Mouse (Mus musculus) CH12.LX (cell line): ENCODE measurements at regions not wholly inside any gene's neighbourhood (a gene's known extent, or its start where the extent isn't known, plus 50 kb on each side); places are given as distances from the start of the nearest gene placed in this dataset.

Experiments used
- DNase-seq: peaks from one replicate; pipeline ENCODE4 v3.0.0-alpha.2; 2013; ENCODE audit errors: extremely low read depth
- H3K27ac ChIP-seq: 2 replicates; pipeline ENCODE4 v1.5.1; 2012; ENCODE audit warnings: low read depth, mild to moderate bottlenecking, control low read depth, moderate library complexity; ENCODE audit not compliant: insufficient read depth
- H3K27me3 ChIP-seq: replicated peaks from 2 replicates; pipeline ENCODE3; 2012; ENCODE audit warnings: inconsistent platforms
- H3K36me3 ChIP-seq, 2 experiments: replicated peaks in 1 of 2; 2 replicates each; pipeline versions ENCODE3 to v1.6.1; 2012; ENCODE audit warnings: inconsistent platforms in 1 of 2, low read length in 1 of 2, mild to moderate bottlenecking in 1 of 2, mixed read lengths in 1 of 2, moderate library complexity in 1 of 2; ENCODE audit not compliant: control insufficient read depth in 1 of 2, insufficient read depth in 1 of 2
- H3K4me1 ChIP-seq, 2 experiments: 2 replicates each; pipeline ENCODE4 v1.6.1; 2012; ENCODE audit warnings: inconsistent platforms in 1 of 2, moderate library complexity in 1 of 2; ENCODE audit not compliant: insufficient read depth in 2 of 2, control insufficient read depth in 1 of 2
- H3K4me2 ChIP-seq: 2 replicates; pipeline ENCODE4 v1.6.1; 2012; ENCODE audit warnings: low read depth, mild to moderate bottlenecking, control low read depth; ENCODE audit not compliant: poor library complexity, insufficient read depth, severe bottlenecking
- H3K4me3 ChIP-seq, 3 experiments: fragments of 150-350 bp in 1 of 3; sonication (generic) in 1 of 3; replicated peaks in 1 of 3; 2 replicates each; pipeline versions ENCODE3 to v1.5.1; 2011 to 2012; ENCODE audit warnings: low read depth in 2 of 3, low read length in 2 of 3, mild to moderate bottlenecking in 2 of 3, moderate library complexity in 2 of 3, control low read depth in 1 of 3, improper control_type of control experiment in 1 of 3, inconsistent platforms in 1 of 3, mixed read lengths in 1 of 3; ENCODE audit not compliant: poor library complexity in 1 of 3
- H3K79me2 ChIP-seq: replicated peaks from 2 replicates; pipeline ENCODE4 v1.6.1; 2012; ENCODE audit warnings: mild to moderate bottlenecking, moderate library complexity; ENCODE audit not compliant: control insufficient read depth, poor library complexity, insufficient read depth, severe bottlenecking; ENCODE audit errors: extremely low read depth
- H3K9ac ChIP-seq: 2 replicates; pipeline ENCODE4 v1.6.1; 2012; ENCODE audit warnings: low read depth, mild to moderate bottlenecking, control low read depth, moderate library complexity; ENCODE audit not compliant: insufficient read depth
- H3K9me3 ChIP-seq: replicated peaks from 2 replicates; pipeline ENCODE3; 2012; ENCODE audit warnings: low read length, inconsistent platforms, mixed read lengths
- CHD1 ChIP-seq: IDR thresholded peaks from 2 replicates; pipeline ENCODE4 v1.6.1; 2012; ENCODE audit warnings: low read depth, low read length, improper control_type of control experiment, inconsistent platforms
- CTCF ChIP-seq, 2 experiments: IDR thresholded peaks in 1 of 2; conservative IDR thresholded peaks in 1 of 2; 2 replicates each; pipeline ENCODE4 v1.5.1; 2011 to 2012; ENCODE audit warnings: low read depth in 2 of 2, low read length in 2 of 2, improper control_type of control experiment in 1 of 2, inconsistent platforms in 1 of 2, mild to moderate bottlenecking in 1 of 2, moderate library complexity in 1 of 2
- ELF1 ChIP-seq: IDR thresholded peaks from 2 replicates; pipeline ENCODE4 v1.6.1; 2014; ENCODE audit warnings: low read depth, mild to moderate bottlenecking, inconsistent platforms, low read length, improper control_type of control experiment
- EP300 ChIP-seq: IDR thresholded peaks from 2 replicates; pipeline ENCODE4 v1.6.1; 2011; ENCODE audit warnings: low read length, improper control_type of control experiment
- ETS1 ChIP-seq: conservative IDR thresholded peaks from 2 replicates; pipeline ENCODE4 v1.6.1; 2012; ENCODE audit warnings: low read depth, mild to moderate bottlenecking, inconsistent platforms, low read length, improper control_type of control experiment, moderate library complexity
- GABPA ChIP-seq: IDR thresholded peaks from 2 replicates; pipeline ENCODE4 v1.6.1; 2012; ENCODE audit warnings: low read depth, low read length, improper control_type of control experiment, inconsistent platforms; ENCODE audit not compliant: insufficient replicate concordance
- HCFC1 ChIP-seq: IDR thresholded peaks from 2 replicates; pipeline ENCODE4 v1.6.1; 2012; ENCODE audit warnings: low read depth, mild to moderate bottlenecking, inconsistent platforms, low read length, improper control_type of control experiment
- IRF4 ChIP-seq: IDR thresholded peaks from 2 replicates; pipeline ENCODE4 v1.6.1; 2014; ENCODE audit warnings: low read depth, mild to moderate bottlenecking, inconsistent platforms, low read length, improper control_type of control experiment
- JUN ChIP-seq: IDR thresholded peaks from 2 replicates; pipeline ENCODE4 v1.6.1; 2011; ENCODE audit warnings: low read depth, mild to moderate bottlenecking, low read length, improper control_type of control experiment, moderate library complexity; ENCODE audit not compliant: insufficient read depth
- JUND ChIP-seq: conservative IDR thresholded peaks from 2 replicates; pipeline ENCODE4 v1.6.1; 2011; ENCODE audit warnings: low read depth, low read length, improper control_type of control experiment
- KAT2A ChIP-seq: IDR thresholded peaks from 2 replicates; pipeline ENCODE4 v1.6.1; 2012; ENCODE audit warnings: low read length, improper control_type of control experiment, inconsistent platforms; ENCODE audit not compliant: insufficient replicate concordance
- MAX ChIP-seq: IDR thresholded peaks from 2 replicates; pipeline ENCODE4 v1.6.1; 2011; ENCODE audit warnings: low read length, improper control_type of control experiment
- MAZ ChIP-seq: IDR thresholded peaks from 2 replicates; pipeline ENCODE4 v1.6.1; 2012; ENCODE audit warnings: low read depth, mild to moderate bottlenecking, inconsistent platforms, low read length, improper control_type of control experiment, moderate library complexity
- MEF2A ChIP-seq: IDR thresholded peaks from 2 replicates; pipeline ENCODE4 v1.6.1; 2014; ENCODE audit warnings: low read depth, mild to moderate bottlenecking, inconsistent platforms, low read length, improper control_type of control experiment, borderline replicate concordance
- NRF1 ChIP-seq: IDR thresholded peaks from 2 replicates; pipeline ENCODE4 v1.6.1; 2014; ENCODE audit warnings: low read depth, mild to moderate bottlenecking, inconsistent platforms, low read length, improper control_type of control experiment, moderate library complexity
- POLR2A ChIP-seq: IDR thresholded peaks from 2 replicates; pipeline ENCODE4 v1.6.1; 2011; ENCODE audit warnings: low read depth, mild to moderate bottlenecking, improper control_type of control experiment, low read length
- POLR2AphosphoS2 ChIP-seq: IDR thresholded peaks from 2 replicates; pipeline ENCODE4 v1.6.1; 2011; ENCODE audit warnings: low read depth, low read length, improper control_type of control experiment
- RAD21 ChIP-seq: IDR thresholded peaks from 2 replicates; pipeline ENCODE4 v1.6.1; 2011; ENCODE audit warnings: low read depth, mild to moderate bottlenecking, low read length, improper control_type of control experiment, moderate library complexity
- SIN3A ChIP-seq: IDR thresholded peaks from 2 replicates; pipeline ENCODE4 v1.6.1; 2012; ENCODE audit warnings: low read length, improper control_type of control experiment, inconsistent platforms
- SMC3 ChIP-seq: IDR thresholded peaks from 2 replicates; pipeline ENCODE4 v1.6.1; 2011; ENCODE audit warnings: low read depth, low read length, improper control_type of control experiment
- TBP ChIP-seq: conservative IDR thresholded peaks from 2 replicates; pipeline ENCODE4 v1.6.1; 2011; ENCODE audit warnings: low read depth, low read length, improper control_type of control experiment
- USF1 ChIP-seq: IDR thresholded peaks from 2 replicates; pipeline ENCODE4 v1.6.1; 2014; ENCODE audit warnings: low read depth, mild to moderate bottlenecking, inconsistent platforms, low read length, improper control_type of control experiment
- USF2 ChIP-seq: conservative IDR thresholded peaks from 2 replicates; pipeline ENCODE4 v1.6.1; 2011; ENCODE audit warnings: low read depth, low read length, improper control_type of control experiment
- ZC3H11A ChIP-seq: IDR thresholded peaks from 2 replicates; pipeline ENCODE4 v1.6.1; 2012; ENCODE audit warnings: low read depth, mild to moderate bottlenecking, inconsistent platforms, low read length, improper control_type of control experiment
- ZKSCAN1 ChIP-seq: IDR thresholded peaks from 2 replicates; pipeline ENCODE4 v1.6.1; 2012; ENCODE audit warnings: low read depth, inconsistent platforms, low read length, improper control_type of control experiment, borderline replicate concordance
- ZMIZ1 ChIP-seq: IDR thresholded peaks from 2 replicates; pipeline ENCODE4 v1.6.1; 2012; ENCODE audit warnings: low read depth, mild to moderate bottlenecking, inconsistent platforms, low read length, improper control_type of control experiment
- ZNF384 ChIP-seq: IDR thresholded peaks from 2 replicates; pipeline ENCODE4 v1.6.1; 2012; ENCODE audit warnings: low read depth, low read length, improper control_type of control experiment, inconsistent platforms
- dilution Hi-C: fragments of 300-500 bp; cut with MboI; formaldehyde crosslinking; loops from 2 replicates; pipeline ENCODE4 v1.14.3; 2020; ENCODE audit warnings: low sequenced_read_pairs; ENCODE audit not compliant: extremely low pct_unique_long_range_greater_than_20kb, extremely low pct_ligation_motif_present
- in situ Hi-C: fragments of 300-500 bp; cut with MboI; formaldehyde crosslinking; loops from 3 replicates; pipeline ENCODE4 v1.14.3; 2019; ENCODE audit warnings: low sequenced_read_pairs, low pct_ligation_motif_present, low pct_unique_long_range_greater_than_20kb, mixed read lengths

GRCm38 (mm10) chr4:153727896-153728422 lies 229.1 kb upstream of the A430005L14Rik start:
- Histone ChIP-seq H3K4me2 (no peak overlapping the region), H3K79me2 (no peaks in the 10 kb centered on the region), H3K4me3 (no peak overlapping the region), H3K27me3 (no peaks in the 10 kb centered on the region), H3K4me1 (no peaks in the 10 kb centered on the region)
- no peak for DNase-seq
- in situ Hi-C loops = no loop called here
- TF ChIP-seq RAD21 (no peak), POLR2A (no peak), NRF1 (no peak), SIN3A (no peak), GABPA (no peak), ELF1 (no peak), CTCF (conservative IDR thresholded peaks at IDR 0.05 in 1 of 2, IDR thresholded peaks at IDR 0.05 in 1 of 2; ENCODE audit: low read depth in 2 of 2, low read length in 2 of 2) (no peak), ZMIZ1 (no peak), MEF2A (no peak), USF1 (no peak), KAT2A (no peak), IRF4 (no peak), TBP (no peak), ZKSCAN1 (no peak), ETS1 (no peak), MAZ (no peak), ZC3H11A (no peak)
- TF ChIP-seq, all 38 proteins: peak for 0
- Histone ChIP-seq H3K36me3 (no peaks in the 10 kb centered on the region), H3K9me3 (peaks cover 90% of the 10 kb centered on the region), H3K27ac (no peak overlapping the region), H3K9ac (no peak overlapping the region)
- dilution Hi-C loops = no loop called here

- TF ChIP-seq RAD21 = no peak
- no peak for TF ChIP-seq HCFC1
- no peak for TF ChIP-seq IRF4
- TF ChIP-seq CHD1 = no peak
- TF ChIP-seq EP300 = no peak
- TF ChIP-seq JUND = no peak
- no peak for TF ChIP-seq POLR2AphosphoS2
- no peak for TF ChIP-seq ZKSCAN1
- no peak for TF ChIP-seq MAX
- no peak for TF ChIP-seq MAZ
- TF ChIP-seq ZNF384 = no peak
- no peak for TF ChIP-seq USF2
- no peak for TF ChIP-seq JUN
- no peak for TF ChIP-seq TBP
- no peak for TF ChIP-seq USF1
- no peak for TF ChIP-seq CTCF (conservative IDR thresholded peaks at IDR 0.05 in 1 of 2, IDR thresholded peaks at IDR 0.05 in 1 of 2; ENCODE audit: low read depth in 2 of 2, low read length in 2 of 2)
- TF ChIP-seq SMC3 = no peak
- DNase-seq = no peak
- dilution Hi-C loops (no loop called here), in situ Hi-C loops (no loop called here)
- H3K36me3 ChIP-seq = no peaks in the 10 kb centered on the region
- H3K9ac ChIP-seq = no peak overlapping the region
- no peak overlapping the region for H3K4me2 ChIP-seq
- H3K27me3 ChIP-seq = no peaks in the 10 kb centered on the region
- H3K79me2 ChIP-seq = no peaks in the 10 kb centered on the region
- peaks cover 56% of the 10 kb centered on the region for H3K9me3 ChIP-seq
- H3K4me1 ChIP-seq = no peaks in the 10 kb centered on the region
- no peak overlapping the region for H3K27ac ChIP-seq
- H3K4me3 ChIP-seq = no peak overlapping the region
These were observed 218.9 kb upstream of the A430005L14Rik start for GRCm38 (mm10) chr4:153738088-153738487.
